Mouse (Mus musculus) kidney, postnatal 0 days (tissue): ENCODE measurements around the gene Trim56. TPM values are rescaled to one million over a fixed set of nuclear protein-coding genes. Genes with fewer than 3 reads are reported as not detected.

ENCODE experiments used
- ATAC-seq: fragments of 200-750 bp; cut with Nextera tagmentation; replicated peaks from 2 replicates; pipeline ENCODE4 v1.8.0; 2017; ENCODE audit warnings: low read depth, moderate number of reproducible peaks, moderate TSS enrichment, moderate library complexity; ENCODE audit not compliant: low FRiP score
- DNase-seq: peaks from one replicate; pipeline ENCODE4 v3.0.0-alpha.2; 2016; ENCODE audit warnings: low spot score
- H3K27ac ChIP-seq: fragments of 300-500 bp; sonication (generic); 2 replicates; pipeline ENCODE4 v1.5.1; 2014; ENCODE audit warnings: mild to moderate bottlenecking
- H3K27me3 ChIP-seq: fragments of 300-500 bp; sonication (generic); 2 replicates; pipeline ENCODE4 v1.6.1; 2014; ENCODE audit warnings: low read length, mixed read lengths; ENCODE audit not compliant: insufficient read depth
- H3K36me3 ChIP-seq: fragments of 300-500 bp; sonication (generic); 2 replicates; pipeline ENCODE4 v1.6.1; 2014; ENCODE audit warnings: low read length, mixed read lengths; ENCODE audit not compliant: insufficient read depth
- H3K4me1 ChIP-seq: fragments of 300-500 bp; sonication (generic); replicated peaks from 2 replicates; pipeline ENCODE4 v1.6.1; 2014; ENCODE audit warnings: antibody characterized with exemption, low read length, mixed read lengths; ENCODE audit not compliant: insufficient read depth
- H3K4me2 ChIP-seq: fragments of 300-500 bp; sonication (generic); 2 replicates; pipeline ENCODE4 v1.6.1; 2014; ENCODE audit warnings: mild to moderate bottlenecking, low read length, moderate library complexity, mixed read lengths
- H3K4me3 ChIP-seq: fragments of 300-500 bp; sonication (generic); replicated peaks from 2 replicates; pipeline ENCODE4 v1.5.1; 2014; ENCODE audit warnings: low read depth, low read length
- H3K9ac ChIP-seq: fragments of 300-500 bp; sonication (generic); 2 replicates; pipeline ENCODE4 v1.6.1; 2014; ENCODE audit warnings: low read depth, low read length
- H3K9me3 ChIP-seq: fragments of 300-500 bp; sonication (generic); replicated peaks from 2 replicates; pipeline ENCODE4 v1.6.1; 2016; ENCODE audit warnings: low read length, inconsistent platforms, mixed read lengths
- CTCF ChIP-seq: IDR thresholded peaks from 2 replicates; pipeline ENCODE4 v1.5.1; 2016; ENCODE audit warnings: antibody characterized with exemption, low read depth, mild to moderate bottlenecking, moderate library complexity
- WGBS: fragments of 180-500 bp; shearing (Covaris S2); extraction: QIAGEN DNeasy Blood & Tissue Kit; methylation state at CpG from one replicate; pipeline ENCODE4 v1.1.7; 2014; 5-methylcytosine and 5-hydroxymethylcytosine counted together
- polyA plus RNA-seq: library from polyadenylated mRNA; unstranded; fragments of >200 nt; fragmentation: Nextera tagmentation; extraction: Ambion mirVana; gene quantifications from 2 replicates; pipeline ENCODE4 v1.2.1, GENCODE M21; 2015

The Trim56 gene
- polyA plus RNA-seq, 1 experiment from 2014 or later = 7.9 TPM

DNA sequence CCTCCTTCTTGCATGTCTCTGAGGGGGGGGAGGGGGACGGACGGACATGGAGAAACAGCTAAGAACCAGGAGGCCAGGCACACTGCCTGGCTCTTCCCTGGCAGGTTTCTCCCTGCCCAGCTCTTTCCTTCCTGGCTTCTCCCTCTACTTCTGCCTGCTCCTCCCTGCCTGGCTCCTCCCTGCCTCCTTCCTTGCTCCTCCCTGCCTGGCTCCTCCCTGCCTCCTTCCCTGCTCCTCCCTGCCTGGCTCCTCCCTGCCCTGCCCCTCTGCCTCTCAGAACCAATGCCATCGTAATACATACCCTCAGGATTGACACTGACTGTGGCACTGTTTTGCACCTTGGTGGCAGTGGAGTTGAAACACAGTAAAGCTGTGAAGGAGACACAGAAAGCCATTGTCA lies 24.8 kb upstream of the Trim56 start:
- no peak overlapping the region for H3K4me2 ChIP-seq
- TF ChIP-seq CTCF = no peak
- no peaks in the 10 kb centered on the region for H3K9me3 ChIP-seq
- no peak overlapping the region for H3K27ac ChIP-seq
- WGBS = 24% methylated on average over 3 of the region's 3 CpGs
- H3K36me3 ChIP-seq = no peaks in the 10 kb centered on the region
- H3K4me3 ChIP-seq = no peak overlapping the region
- no peaks in the 10 kb centered on the region for H3K27me3 ChIP-seq
- ATAC-seq (no peak), DNase-seq (no peak)
- no peaks in the 10 kb centered on the region for H3K4me1 ChIP-seq
- no peak overlapping the region for H3K9ac ChIP-seq

DNA sequence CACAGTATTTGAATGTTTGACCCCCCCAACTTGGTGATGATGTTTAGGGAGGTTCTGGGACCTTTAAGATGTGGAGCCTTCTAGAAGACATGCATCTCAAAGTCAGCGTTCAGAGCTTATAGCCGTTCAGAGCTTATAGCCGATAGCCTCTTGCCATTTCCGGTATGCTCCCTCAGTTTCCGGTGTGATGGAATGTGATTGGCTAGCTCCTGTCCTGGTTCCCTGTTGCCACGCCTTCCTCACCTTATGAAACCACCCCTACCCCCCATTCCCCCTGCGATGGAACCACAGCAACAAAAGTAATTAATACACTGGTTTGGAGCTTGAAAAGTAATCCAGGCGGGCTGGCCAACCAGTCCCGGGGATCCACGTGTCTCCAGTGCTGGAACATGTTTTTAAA lies 23.0 kb upstream of the Trim56 start:
- no peak overlapping the region for H3K4me2 ChIP-seq
- TF ChIP-seq CTCF = no peak
- H3K4me3 ChIP-seq = no peak overlapping the region
- H3K9ac ChIP-seq = no peak overlapping the region
- WGBS = 84% methylated on average over 10 of the region's 10 CpGs
- H3K36me3 ChIP-seq = no peaks in the 10 kb centered on the region
- DNase-seq (no peak), ATAC-seq (no peak)
- no peaks in the 10 kb centered on the region for H3K9me3 ChIP-seq
- H3K4me1 ChIP-seq = no peaks in the 10 kb centered on the region
- no peaks in the 10 kb centered on the region for H3K27me3 ChIP-seq
- no peak overlapping the region for H3K27ac ChIP-seq

DNA sequence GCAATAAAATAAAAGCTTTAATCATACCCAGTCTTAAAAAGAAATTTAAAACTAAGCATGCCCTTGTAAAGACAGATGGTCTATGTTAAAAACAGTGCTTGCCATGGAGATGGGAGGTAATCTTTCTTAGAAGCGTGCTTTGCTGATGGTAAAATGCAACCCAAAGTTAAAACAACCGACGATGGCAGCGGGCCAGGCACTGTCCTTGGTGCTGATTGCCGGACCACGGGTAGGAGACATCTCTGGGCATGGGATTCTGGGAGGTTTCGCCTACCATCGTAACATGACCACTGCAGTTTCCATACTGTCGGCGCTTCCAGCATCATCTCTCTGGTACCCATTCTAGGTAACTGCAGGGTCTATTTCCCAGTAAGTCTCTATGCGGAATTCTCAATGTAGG lies 18.9 kb upstream of the Trim56 start:
- H3K36me3 ChIP-seq = no peaks in the 10 kb centered on the region
- no peak overlapping the region for H3K9ac ChIP-seq
- H3K4me2 ChIP-seq = no peak overlapping the region
- H3K27ac ChIP-seq = no peak overlapping the region
- WGBS = 23% methylated on average over 11 of the region's 11 CpGs
- no peaks in the 10 kb centered on the region for H3K27me3 ChIP-seq
- no peak for ATAC-seq
- no peaks in the 10 kb centered on the region for H3K9me3 ChIP-seq
- peak; percentile 61 for DNase-seq
- H3K4me3 ChIP-seq = no peak overlapping the region
- H3K4me1 ChIP-seq = no peaks in the 10 kb centered on the region
- TF ChIP-seq CTCF = no peak

DNA sequence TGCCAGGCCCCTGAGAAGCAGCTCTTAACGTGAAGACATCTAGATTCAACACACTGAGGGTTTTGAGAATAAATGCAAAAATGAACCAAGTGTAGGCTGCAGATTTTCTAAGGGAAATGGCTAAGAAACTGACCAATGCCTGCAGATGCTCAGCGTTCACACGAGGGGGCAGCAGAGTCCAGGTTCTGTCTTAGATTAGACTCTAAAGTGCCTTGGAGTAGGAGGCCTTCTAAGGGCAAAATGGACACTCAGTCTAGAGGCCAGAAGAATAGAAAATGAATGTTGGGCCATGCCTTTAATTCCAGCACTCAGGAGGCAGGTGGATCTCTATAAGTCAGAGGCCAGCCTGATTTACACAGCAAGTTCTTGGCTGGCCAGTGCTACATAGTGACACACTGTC lies 15.5 kb upstream of the Trim56 start:
- no peak overlapping the region for H3K27ac ChIP-seq
- H3K9ac ChIP-seq = no peak overlapping the region
- H3K36me3 ChIP-seq = no peaks in the 10 kb centered on the region
- no peaks in the 10 kb centered on the region for H3K9me3 ChIP-seq
- peak; percentile 97 for TF ChIP-seq CTCF
- peak; percentile 91 for DNase-seq
- ATAC-seq = no peak; the same call in 1 of the 2 replicates
- no peak overlapping the region for H3K4me2 ChIP-seq
- 0% methylated on average over 3 of the region's 3 CpGs for WGBS
- no peaks in the 10 kb centered on the region for H3K27me3 ChIP-seq
- H3K4me1 ChIP-seq = no peaks in the 10 kb centered on the region
- no peak overlapping the region for H3K4me3 ChIP-seq

DNA sequence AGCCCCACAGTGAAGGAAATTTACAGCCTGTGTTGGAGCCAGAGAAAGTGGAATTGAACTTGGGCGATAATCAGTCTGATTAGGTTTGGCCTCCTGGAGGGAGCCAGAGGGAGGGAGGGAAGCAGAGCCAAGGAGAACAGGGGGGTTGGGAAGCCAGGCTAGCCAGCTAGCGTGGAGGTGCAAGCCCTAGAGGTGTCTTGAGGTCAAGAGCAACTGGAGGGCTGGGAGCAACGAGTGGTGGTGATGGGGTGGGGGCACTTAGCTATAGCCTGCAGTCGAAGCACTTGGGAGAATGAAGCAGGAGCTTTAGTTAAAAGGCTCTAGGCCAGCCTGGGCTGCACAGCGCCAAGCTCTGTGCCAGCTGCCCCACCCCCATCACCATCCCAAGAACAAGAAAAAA lies 13.3 kb upstream of the Trim56 start:
- Histone ChIP-seq H3K27ac (no peak overlapping the region; the same call in 1 of the 2 replicates), H3K4me2 (no peak overlapping the region), H3K27me3 (no peaks in the 10 kb centered on the region), H3K9ac (no peak overlapping the region), H3K4me3 (no peak overlapping the region), H3K4me1 (no peaks in the 10 kb centered on the region), H3K36me3 (no peaks in the 10 kb centered on the region), H3K9me3 (no peaks in the 10 kb centered on the region)
- no peak for TF ChIP-seq CTCF
- ATAC-seq (peak; percentile 22; the same call in 1 of the 2 replicates), DNase-seq (no peak)
- 21% methylated on average over 5 of the region's 5 CpGs for WGBS

DNA sequence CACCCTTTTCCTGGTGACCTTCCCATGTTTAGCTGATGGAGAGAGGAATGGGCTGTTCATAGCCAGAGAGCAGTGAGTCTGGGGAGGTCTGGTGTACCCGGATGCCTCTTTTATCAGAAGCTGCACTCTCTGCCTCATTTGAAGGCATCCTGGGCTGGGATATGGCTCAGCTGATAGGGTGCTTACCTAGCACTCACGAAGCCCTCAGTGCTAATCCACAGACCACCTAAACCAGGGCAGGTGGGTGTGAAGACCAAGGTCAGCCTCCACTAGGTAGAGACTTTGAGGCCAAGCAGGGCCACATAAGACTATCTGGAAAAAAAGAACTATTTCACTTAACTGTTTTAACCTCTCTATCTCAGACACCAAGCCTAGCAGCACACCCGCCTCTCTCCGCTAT lies 7.5 kb upstream of the Trim56 start:
- Histone ChIP-seq H3K36me3 (no peaks in the 10 kb centered on the region), H3K27me3 (no peaks in the 10 kb centered on the region), H3K4me3 (no peak overlapping the region), H3K4me1 (no peaks in the 10 kb centered on the region), H3K9me3 (no peaks in the 10 kb centered on the region), H3K9ac (no peak overlapping the region), H3K27ac (no peak overlapping the region), H3K4me2 (no peak overlapping the region)
- no peak for DNase-seq
- no peak for ATAC-seq
- WGBS = 90% methylated on average over 4 of the region's 4 CpGs
- no peak for TF ChIP-seq CTCF

DNA sequence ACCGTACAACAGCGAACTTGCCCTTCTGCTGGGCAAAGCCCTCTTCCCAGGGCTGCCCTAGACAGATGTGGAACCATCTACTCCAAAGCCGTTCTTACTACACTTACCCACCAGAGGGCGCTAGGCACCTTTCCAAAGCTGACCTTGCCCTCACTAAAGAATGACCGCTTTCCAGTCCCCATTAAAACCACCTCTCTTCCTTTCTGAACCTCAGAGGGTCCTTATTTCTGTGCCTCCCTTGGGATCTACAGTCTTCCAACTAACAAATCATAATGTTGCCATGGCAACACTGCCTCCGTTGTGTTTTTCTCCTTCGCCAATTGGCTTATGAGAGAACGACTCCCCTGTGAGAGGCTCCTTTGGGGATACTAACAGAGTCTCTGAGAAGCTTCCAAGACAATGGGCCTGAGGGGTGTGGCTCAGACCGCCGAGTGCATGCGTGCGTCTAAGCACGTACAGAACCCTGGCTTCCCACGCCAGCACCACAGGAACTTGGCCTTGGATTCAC lies 6.7 kb upstream of the Trim56 start:
- Histone ChIP-seq H3K27me3 (no peaks in the 10 kb centered on the region), H3K4me3 (no peak overlapping the region), H3K4me1 (no peaks in the 10 kb centered on the region), H3K9me3 (no peaks in the 10 kb centered on the region), H3K27ac (no peak overlapping the region), H3K4me2 (no peak overlapping the region), H3K9ac (no peak overlapping the region), H3K36me3 (no peaks in the 10 kb centered on the region)
- peak; percentile 89 for DNase-seq
- ATAC-seq = peak; percentile 43
- 8% methylated on average over 14 of the region's 14 CpGs for WGBS
- peak; percentile 88 for TF ChIP-seq CTCF
